Mouse (Mus musculus): Measurements from ENCODE around the gene Epop.

DNA sequence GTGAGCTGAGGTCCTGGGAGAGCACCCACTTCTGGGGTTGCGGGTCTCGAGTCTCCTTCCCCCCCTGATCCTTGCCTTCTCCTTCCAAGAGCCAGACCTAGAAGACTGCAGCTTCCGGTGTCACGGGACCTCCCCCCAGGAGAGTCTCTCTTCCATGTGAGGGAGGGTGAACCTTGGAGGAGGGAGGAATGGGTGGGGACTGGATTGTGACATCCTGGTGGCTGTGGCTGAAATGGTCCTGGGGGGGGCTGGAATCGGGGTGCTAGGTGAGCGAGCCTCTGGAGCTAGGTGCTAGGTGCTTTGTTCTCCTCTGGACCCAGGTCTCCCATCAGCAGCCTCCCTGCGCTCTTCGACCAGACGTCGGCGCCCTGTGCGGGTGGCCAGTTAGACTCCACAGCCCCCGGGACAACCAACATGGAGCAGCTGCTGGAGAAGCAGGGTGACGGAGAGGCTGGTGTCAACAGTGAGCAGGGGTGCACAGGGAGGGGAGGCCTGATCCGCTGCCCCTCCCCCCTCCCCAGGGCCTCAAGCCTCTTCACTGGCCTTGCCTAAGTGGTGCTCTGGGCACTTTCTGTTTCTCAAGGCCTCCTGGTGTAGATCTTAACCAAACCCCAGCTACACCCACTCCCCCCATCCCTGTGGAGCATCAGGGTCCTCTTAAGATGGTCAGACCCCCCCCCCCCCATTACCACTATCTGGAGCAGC lies 46.7 kb upstream of the Epop start:
- TF ChIP-seq CTCF (IDR thresholded peaks at IDR 0.05; ENCODE audit: control insufficient read depth, insufficient read depth, insufficient read length) (no peak), CEBPB (IDR thresholded peaks at IDR 0.05; ENCODE audit: low read depth) (no peak), MYOD1 (IDR thresholded peaks at IDR 0.05; ENCODE audit: control insufficient read depth, insufficient read length, low read depth) (no peak), MAX (IDR thresholded peaks at IDR 0.05) (no peak), USF1 (IDR thresholded peaks at IDR 0.05; ENCODE audit: low read depth) (no peak), MYOG (IDR thresholded peaks at IDR 0.05; ENCODE audit: control insufficient read depth, extremely low read depth, insufficient read length) (no peak), FOSL1 (IDR thresholded peaks at IDR 0.05; ENCODE audit: insufficient read depth, low read length, poor library complexity, severe bottlenecking) (no peak)

Measured in C2C12 (cell line).